Mouse (Mus musculus): ENCODE results near the gene Cldn10. TPM values are rescaled to one million over a fixed set of nuclear protein-coding genes. Genes with fewer than 3 reads are reported as not detected.

The Cldn10 gene
- polyA plus RNA-seq, 1 experiment, result 232 TPM

DNA sequence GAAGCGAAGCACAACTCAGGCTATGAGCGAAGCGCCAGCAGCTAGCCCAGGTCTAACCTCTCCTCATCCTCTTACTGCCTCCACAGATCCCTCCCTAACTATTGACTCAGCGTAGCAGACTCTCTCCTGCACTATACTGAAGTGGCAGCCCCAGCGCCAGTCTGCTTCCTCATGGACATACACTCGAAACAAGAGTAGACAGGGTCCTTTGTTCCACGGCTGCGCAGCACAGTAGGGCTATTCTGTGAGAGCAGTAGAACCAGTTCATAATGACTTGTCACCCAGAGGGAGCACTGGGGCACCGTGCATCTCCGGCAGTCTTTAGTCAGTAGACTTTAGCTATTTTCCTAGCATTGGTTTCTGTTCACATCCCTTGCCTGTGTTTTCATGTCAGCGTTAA is 48.4 kb downstream of the Cldn10 start:
- no peak for DNase-seq
- no peak overlapping the region for H3K4me3 ChIP-seq (ENCODE audit: insufficient read depth, low read depth, low read length)
- no peaks in the 10 kb centered on the region for H3K36me3 ChIP-seq (ENCODE audit: control insufficient read depth, insufficient read depth, low read length)
- no peak overlapping the region for H3K27ac ChIP-seq (ENCODE audit: insufficient read depth, low read depth, low read length)
- 92% methylated on average over 11 of the region's 11 CpGs for WGBS
- no peak for TF ChIP-seq POLR2A (IDR thresholded peaks at IDR 0.05; ENCODE audit: low read depth, low read length)
- no peak for TF ChIP-seq CTCF (conservative IDR thresholded peaks at IDR 0.05; ENCODE audit: insufficient read depth, insufficient read length, low read depth, low read length)
- H3K27me3 ChIP-seq (replicated peaks; ENCODE audit: control insufficient read depth, insufficient read depth, low read length), result no peaks in the 10 kb centered on the region
- H3K4me1 ChIP-seq (ENCODE audit: control insufficient read depth, insufficient read depth, low read length), result peaks cover 22% of the 10 kb centered on the region

DNA sequence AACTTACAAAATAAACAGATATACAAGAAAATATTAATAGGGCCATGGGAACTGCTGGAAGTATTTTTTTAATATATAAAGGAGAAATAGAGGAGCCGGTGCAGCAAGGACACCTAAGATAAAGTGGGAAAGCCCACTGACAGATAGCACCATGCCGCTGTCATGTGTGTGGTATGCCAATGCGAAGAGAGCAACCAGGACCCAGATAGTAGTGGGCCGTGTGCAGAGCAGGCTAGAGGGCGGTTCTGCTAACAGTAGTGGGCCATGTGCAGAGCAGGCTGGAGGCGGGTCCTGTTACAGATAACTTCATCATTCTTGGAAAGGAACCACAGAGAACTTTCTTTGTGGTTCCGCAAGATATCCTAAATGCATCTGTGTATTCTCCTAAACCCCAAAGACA is 49.0 kb downstream of the Cldn10 start:
- Histone ChIP-seq H3K36me3 (ENCODE audit: control insufficient read depth, insufficient read depth, low read length) (no peaks in the 10 kb centered on the region), H3K27me3 (replicated peaks; ENCODE audit: control insufficient read depth, insufficient read depth, low read length) (no peaks in the 10 kb centered on the region), H3K4me1 (ENCODE audit: control insufficient read depth, insufficient read depth, low read length) (peaks cover 22% of the 10 kb centered on the region), H3K4me3 (ENCODE audit: insufficient read depth, low read depth, low read length) (no peak overlapping the region), H3K27ac (ENCODE audit: insufficient read depth, low read depth, low read length) (no peak overlapping the region)
- TF ChIP-seq CTCF (conservative IDR thresholded peaks at IDR 0.05; ENCODE audit: insufficient read depth, insufficient read length, low read depth, low read length) (no peak), POLR2A (IDR thresholded peaks at IDR 0.05; ENCODE audit: low read depth, low read length) (no peak)
- WGBS, result 85% methylated on average over 7 of the region's 7 CpGs
- no peak for DNase-seq

DNA sequence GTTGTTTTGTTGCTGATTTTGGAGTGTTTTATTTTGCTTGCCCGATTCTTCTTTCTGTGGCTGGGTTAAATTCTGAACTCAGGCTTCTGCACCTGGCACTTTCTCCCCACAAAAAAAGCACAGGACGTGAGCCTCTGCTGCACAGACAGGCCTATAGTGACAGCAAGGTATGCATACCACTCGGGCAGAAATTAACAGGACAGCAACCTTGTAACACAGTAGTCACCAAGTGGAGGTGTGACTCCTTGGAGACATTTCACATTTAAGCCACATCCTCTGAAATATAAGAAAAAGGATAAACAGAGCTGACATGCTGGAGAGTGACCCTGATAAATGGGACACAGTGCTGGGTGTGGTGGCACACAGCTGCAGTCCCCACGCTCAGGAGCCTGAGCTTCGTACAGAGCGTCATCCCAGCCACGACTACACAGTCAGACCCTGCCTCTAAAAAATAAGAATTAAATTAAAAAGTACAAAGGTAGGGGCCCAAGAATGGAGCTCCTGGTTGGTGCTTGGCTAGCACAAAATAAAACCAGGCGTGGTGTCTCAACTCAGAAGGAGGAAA is 50.9 kb downstream of the Cldn10 start:
- TF ChIP-seq CTCF (conservative IDR thresholded peaks at IDR 0.05; ENCODE audit: insufficient read depth, insufficient read length, low read depth, low read length) (no peak), POLR2A (IDR thresholded peaks at IDR 0.05; ENCODE audit: low read depth, low read length) (no peak)
- no peak for DNase-seq
- WGBS, result 55% methylated on average over 8 of the region's 8 CpGs
- Histone ChIP-seq H3K27me3 (replicated peaks; ENCODE audit: control insufficient read depth, insufficient read depth, low read length) (no peaks in the 10 kb centered on the region), H3K4me1 (ENCODE audit: control insufficient read depth, insufficient read depth, low read length) (peaks cover 18% of the 10 kb centered on the region), H3K4me3 (ENCODE audit: insufficient read depth, low read depth, low read length) (no peak overlapping the region), H3K36me3 (ENCODE audit: control insufficient read depth, insufficient read depth, low read length) (no peaks in the 10 kb centered on the region), H3K27ac (ENCODE audit: insufficient read depth, low read depth, low read length) (no peak overlapping the region)

DNA sequence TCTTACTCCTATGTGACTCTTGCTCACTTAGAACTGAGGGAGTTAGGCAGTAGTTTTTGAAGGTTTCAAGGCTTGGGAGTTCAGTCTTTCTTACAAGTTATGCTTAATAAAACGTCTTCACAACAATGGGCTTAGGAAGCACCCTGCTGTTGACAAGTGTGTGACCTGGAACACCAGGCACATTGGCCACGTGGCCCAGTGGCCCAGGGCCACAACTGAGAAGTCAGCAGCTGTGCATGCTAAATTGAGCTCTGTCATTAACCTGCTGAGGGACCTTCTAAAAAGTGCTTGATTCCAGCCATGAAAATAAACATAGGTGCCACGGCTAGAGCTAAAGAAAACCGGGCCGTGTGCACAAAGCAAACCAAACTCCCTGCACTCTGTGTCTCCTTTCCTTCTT is 51.7 kb downstream of the Cldn10 start:
- TF ChIP-seq POLR2A (IDR thresholded peaks at IDR 0.05; ENCODE audit: low read depth, low read length) (no peak), CTCF (conservative IDR thresholded peaks at IDR 0.05; ENCODE audit: insufficient read depth, insufficient read length, low read depth, low read length) (no peak)
- Histone ChIP-seq H3K4me1 (ENCODE audit: control insufficient read depth, insufficient read depth, low read length) (peaks cover 18% of the 10 kb centered on the region), H3K27me3 (replicated peaks; ENCODE audit: control insufficient read depth, insufficient read depth, low read length) (no peaks in the 10 kb centered on the region), H3K27ac (ENCODE audit: insufficient read depth, low read depth, low read length) (0 out of 2 replicates have a peak overlapping the region, but pooled peaks have one; percentile 8), H3K4me3 (ENCODE audit: insufficient read depth, low read depth, low read length) (no peak overlapping the region), H3K36me3 (ENCODE audit: control insufficient read depth, insufficient read depth, low read length) (no peaks in the 10 kb centered on the region)
- DNase-seq, result peak; percentile 77
- 30% methylated on average over 5 of the region's 5 CpGs for WGBS

DNA sequence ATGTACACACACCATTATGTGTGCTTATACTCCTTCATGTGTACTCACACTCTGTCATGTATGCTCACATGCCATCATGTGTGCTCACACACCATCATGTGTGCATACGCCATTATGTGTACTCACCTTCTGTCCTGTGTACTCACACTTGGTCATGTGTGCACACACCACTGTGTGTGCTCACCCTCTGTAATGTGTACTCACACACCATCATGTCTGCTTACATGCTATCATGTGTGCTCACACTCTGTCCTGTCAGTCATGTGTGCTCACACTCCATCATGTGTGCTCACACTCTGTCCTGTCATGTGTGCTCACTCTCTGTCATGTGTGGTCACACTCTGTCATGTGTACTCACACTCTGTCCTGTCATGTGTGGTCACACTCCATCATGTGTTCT is 52.3 kb downstream of the Cldn10 start:
- no peaks in the 10 kb centered on the region for H3K27me3 ChIP-seq (replicated peaks; ENCODE audit: control insufficient read depth, insufficient read depth, low read length)
- 98% methylated on average over 1 of the region's 1 CpGs for WGBS
- no peak overlapping the region for H3K4me3 ChIP-seq (ENCODE audit: insufficient read depth, low read depth, low read length)
- peaks cover 18% of the 10 kb centered on the region for H3K4me1 ChIP-seq (ENCODE audit: control insufficient read depth, insufficient read depth, low read length)
- no peak for DNase-seq
- H3K27ac ChIP-seq (ENCODE audit: insufficient read depth, low read depth, low read length), result no peak overlapping the region
- H3K36me3 ChIP-seq (ENCODE audit: control insufficient read depth, insufficient read depth, low read length), result no peaks in the 10 kb centered on the region
- no peak for TF ChIP-seq CTCF (conservative IDR thresholded peaks at IDR 0.05; ENCODE audit: insufficient read depth, insufficient read length, low read depth, low read length)
- TF ChIP-seq POLR2A (IDR thresholded peaks at IDR 0.05; ENCODE audit: low read depth, low read length), result no peak

DNA sequence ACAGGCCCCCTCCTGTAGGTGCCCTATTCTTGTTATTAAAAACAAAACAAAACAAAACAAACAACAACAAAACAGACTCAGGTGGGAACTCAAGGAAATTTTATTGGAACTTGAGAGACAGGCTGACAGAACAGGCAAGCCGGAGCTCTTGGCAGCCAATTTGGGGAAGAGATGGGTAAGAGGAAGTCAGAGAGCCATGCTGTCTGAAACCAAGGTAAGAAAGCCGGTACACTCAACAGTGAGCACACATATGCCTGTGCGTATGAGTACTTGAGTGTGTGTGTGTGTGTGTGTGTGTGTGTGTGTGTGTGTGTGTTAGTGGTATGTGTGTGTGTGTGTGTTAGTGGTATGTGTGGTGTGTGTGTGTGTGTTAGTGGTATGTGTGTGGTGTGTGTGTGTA is 54.6 kb downstream of the Cldn10 start:
- Histone ChIP-seq H3K27ac (ENCODE audit: insufficient read depth, low read depth, low read length) (no peak overlapping the region), H3K4me1 (ENCODE audit: control insufficient read depth, insufficient read depth, low read length) (peaks cover 18% of the 10 kb centered on the region), H3K36me3 (ENCODE audit: control insufficient read depth, insufficient read depth, low read length) (no peaks in the 10 kb centered on the region), H3K27me3 (replicated peaks; ENCODE audit: control insufficient read depth, insufficient read depth, low read length) (no peaks in the 10 kb centered on the region), H3K4me3 (ENCODE audit: insufficient read depth, low read depth, low read length) (no peak overlapping the region)
- WGBS, result 76% methylated on average over 3 of the region's 3 CpGs
- TF ChIP-seq POLR2A (IDR thresholded peaks at IDR 0.05; ENCODE audit: low read depth, low read length), result no peak
- DNase-seq, result no peak

DNA sequence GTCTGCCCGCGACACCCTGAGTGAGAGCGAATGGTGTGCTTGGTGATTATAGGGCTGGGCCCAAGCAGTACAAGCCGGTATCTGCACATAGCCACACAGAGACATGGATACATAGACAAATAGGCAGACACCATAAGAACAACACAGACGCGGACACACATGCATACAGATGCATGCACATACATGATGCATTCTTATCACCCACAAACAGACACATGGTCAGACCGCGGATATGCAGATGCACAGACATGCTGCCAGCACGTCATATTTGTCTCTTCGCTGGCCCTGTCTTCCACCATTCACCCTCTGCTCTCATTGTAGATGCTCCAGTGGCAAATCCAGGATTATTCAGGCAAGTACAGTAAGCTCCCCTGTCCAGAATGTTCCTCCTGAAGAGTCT is 59.1 kb downstream of the Cldn10 start:
- 93% methylated on average over 10 of the region's 10 CpGs for WGBS
- TF ChIP-seq POLR2A (IDR thresholded peaks at IDR 0.05; ENCODE audit: low read depth, low read length) (no peak), CTCF (conservative IDR thresholded peaks at IDR 0.05; ENCODE audit: insufficient read depth, insufficient read length, low read depth, low read length) (no peak)
- no peak overlapping the region for H3K4me3 ChIP-seq (ENCODE audit: insufficient read depth, low read depth, low read length)
- no peaks in the 10 kb centered on the region; the same call in 1 of the 2 replicates for H3K4me1 ChIP-seq (ENCODE audit: control insufficient read depth, insufficient read depth, low read length)
- no peak overlapping the region for H3K27ac ChIP-seq (ENCODE audit: insufficient read depth, low read depth, low read length)
- no peak for DNase-seq
- H3K27me3 ChIP-seq (replicated peaks; ENCODE audit: control insufficient read depth, insufficient read depth, low read length), result no peaks in the 10 kb centered on the region
- H3K36me3 ChIP-seq (ENCODE audit: control insufficient read depth, insufficient read depth, low read length), result no peaks in the 10 kb centered on the region; the same call in 1 of the 2 replicates
